Mouse (Mus musculus) cortical plate, adult 2 months (tissue): Measurements from ENCODE around the gene Tmem121. TPM values are rescaled to one million over a fixed set of nuclear protein-coding genes. Genes with fewer than 3 reads are reported as not detected.

Experiments
- H3K27ac ChIP-seq: fragments of 200-500 bp; 2 replicates; pipeline ENCODE4 v1.5.1; 2012; ENCODE audit warnings: low read length, control low read depth, inconsistent platforms; ENCODE audit not compliant: insufficient read depth
- H3K4me1 ChIP-seq: fragments of 200-500 bp; 2 replicates; pipeline ENCODE4 v1.6.1; 2011; ENCODE audit warnings: low read length; ENCODE audit not compliant: control insufficient read depth, insufficient read depth
- H3K4me3 ChIP-seq: fragments of 200-500 bp; 2 replicates; pipeline ENCODE4 v1.5.1; 2011; ENCODE audit warnings: mild to moderate bottlenecking, low read length, control low read depth; ENCODE audit not compliant: insufficient read depth
- CTCF ChIP-seq: fragments of 200-500 bp; IDR thresholded peaks from 2 replicates; pipeline ENCODE4 v1.5.1; 2011; ENCODE audit warnings: mild to moderate bottlenecking, control low read depth, low read length; ENCODE audit not compliant: insufficient read depth; ENCODE audit errors: extremely low read depth
- POLR2A ChIP-seq: fragments of 200-500 bp; IDR thresholded peaks from 2 replicates; pipeline ENCODE4 v1.6.1; 2011; ENCODE audit warnings: mild to moderate bottlenecking, low read length, control low read depth; ENCODE audit not compliant: insufficient read depth; ENCODE audit errors: extremely low read depth
- polyA plus RNA-seq: library from polyadenylated mRNA; depleted of rRNA; stranded (reverse); fragments of >200 nt; gene quantifications from 2 replicates; pipeline ENCODE4 v1.2.3, GENCODE M21; 2012

The Tmem121 gene
- polyA plus RNA-seq, 1 experiment: 40.7 TPM

DNA sequence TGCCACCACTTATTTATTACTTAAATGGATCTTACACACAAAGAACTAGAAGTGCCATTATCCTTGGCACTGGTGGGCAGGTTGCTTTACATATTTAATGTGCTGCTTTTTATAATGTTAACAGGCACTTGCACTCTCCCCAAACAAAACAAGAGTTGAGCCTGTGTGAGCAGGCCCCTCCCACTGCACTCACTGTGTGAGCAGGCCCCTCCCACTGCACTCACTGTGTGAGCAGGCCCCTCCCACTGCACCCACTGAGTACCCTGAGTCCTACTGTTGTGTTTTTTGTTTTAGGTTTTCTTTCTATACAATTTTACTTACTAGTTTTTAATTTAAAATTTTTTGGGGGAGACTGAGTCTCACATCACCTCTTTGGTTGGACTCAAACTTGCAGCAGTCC, 16.3 kb downstream of the Tmem121 start:
- Histone ChIP-seq H3K27ac (no peak overlapping the region), H3K4me1 (no peaks in the 10 kb centered on the region), H3K4me3 (no peak overlapping the region)
- TF ChIP-seq CTCF (no peak), POLR2A (no peak)

DNA sequence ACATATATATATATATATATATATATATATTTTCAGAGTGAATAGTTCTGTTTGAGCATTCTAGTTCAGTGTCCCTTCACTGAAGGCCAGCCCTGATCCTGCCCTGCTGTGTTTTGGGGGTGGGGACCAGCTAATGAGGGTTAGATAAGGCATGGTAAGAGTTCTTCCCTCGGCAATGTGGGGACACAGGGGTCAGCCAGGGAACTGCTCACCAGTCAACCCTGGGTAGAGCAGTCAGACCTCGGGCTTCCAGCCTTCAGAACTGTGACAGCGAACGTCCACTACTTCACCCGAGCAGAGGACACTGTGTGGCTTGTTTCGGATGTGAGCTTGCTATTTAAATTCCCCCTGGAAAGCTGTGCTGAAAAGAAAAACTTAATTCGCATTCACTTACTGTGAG, 17.8 kb downstream of the Tmem121 start:
- Histone ChIP-seq H3K4me1 (no peaks in the 10 kb centered on the region), H3K4me3 (no peak overlapping the region), H3K27ac (no peak overlapping the region)
- no peak for TF ChIP-seq CTCF
- TF ChIP-seq POLR2A: no peak

DNA sequence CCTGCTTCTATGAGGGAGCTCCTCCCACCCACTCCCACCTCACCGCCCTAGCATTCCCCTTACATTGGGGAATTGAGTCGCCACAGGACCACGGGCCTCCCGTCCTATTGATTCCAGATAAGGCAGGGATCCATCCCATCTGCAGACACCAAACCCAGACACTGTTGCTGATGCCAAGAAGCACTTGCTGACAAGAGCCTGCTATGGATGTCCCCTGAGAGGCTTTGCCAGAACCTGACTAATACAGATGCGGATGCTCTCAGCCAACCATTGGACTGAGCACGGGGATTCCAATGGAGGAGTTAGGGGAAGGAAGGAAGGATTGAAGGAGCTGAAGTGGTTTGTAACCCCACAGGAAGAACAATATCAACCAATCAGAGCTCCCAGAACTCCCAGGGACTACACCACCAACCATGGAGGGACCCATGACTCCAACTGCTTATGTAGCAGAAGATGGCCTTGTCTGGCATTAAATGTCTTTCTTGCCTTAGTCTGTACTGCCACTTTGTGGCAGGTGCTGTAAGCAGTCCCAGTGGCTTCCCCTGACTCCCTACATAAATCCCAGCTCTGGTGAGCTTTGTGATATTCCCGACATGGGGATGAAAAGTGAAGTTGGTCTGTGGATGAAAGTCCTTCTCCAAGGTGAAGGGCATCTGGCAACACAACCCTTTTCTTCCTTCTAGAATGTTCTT, 19.7 kb downstream of the Tmem121 start:
- H3K4me1 ChIP-seq: no peaks in the 10 kb centered on the region
- TF ChIP-seq CTCF (peak; percentile 40; the same call in 1 of the 2 replicates), POLR2A (no peak)

DNA sequence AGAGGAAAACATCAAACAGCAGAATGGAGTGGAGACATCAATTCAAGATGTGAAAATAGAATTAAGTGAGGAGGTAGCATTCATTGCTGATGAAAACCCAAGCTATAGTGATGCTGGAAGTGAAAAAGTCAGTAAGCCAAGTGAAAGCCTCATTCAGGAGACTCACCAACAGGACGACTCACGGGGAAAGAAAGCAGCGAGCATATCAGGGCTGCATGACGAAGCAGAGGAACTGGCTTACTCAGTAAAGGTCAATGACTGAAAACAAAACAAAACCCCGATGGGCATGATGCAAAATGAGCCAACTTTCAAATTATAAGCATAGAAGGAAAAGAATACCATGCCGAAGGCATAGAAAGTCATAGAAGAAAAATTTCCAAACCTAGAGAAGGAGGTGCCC, 22.0 kb downstream of the Tmem121 start:
- H3K4me1 ChIP-seq: no peaks in the 10 kb centered on the region
- H3K27ac ChIP-seq: no peak overlapping the region
- no peak overlapping the region for H3K4me3 ChIP-seq
- TF ChIP-seq POLR2A: no peak
- no peak for TF ChIP-seq CTCF

More for the DNA sequence above, 19.7 kb downstream of the Tmem121 start:
- Histone ChIP-seq H3K27ac (no peak overlapping the region), H3K4me3 (no peak overlapping the region)

DNA sequence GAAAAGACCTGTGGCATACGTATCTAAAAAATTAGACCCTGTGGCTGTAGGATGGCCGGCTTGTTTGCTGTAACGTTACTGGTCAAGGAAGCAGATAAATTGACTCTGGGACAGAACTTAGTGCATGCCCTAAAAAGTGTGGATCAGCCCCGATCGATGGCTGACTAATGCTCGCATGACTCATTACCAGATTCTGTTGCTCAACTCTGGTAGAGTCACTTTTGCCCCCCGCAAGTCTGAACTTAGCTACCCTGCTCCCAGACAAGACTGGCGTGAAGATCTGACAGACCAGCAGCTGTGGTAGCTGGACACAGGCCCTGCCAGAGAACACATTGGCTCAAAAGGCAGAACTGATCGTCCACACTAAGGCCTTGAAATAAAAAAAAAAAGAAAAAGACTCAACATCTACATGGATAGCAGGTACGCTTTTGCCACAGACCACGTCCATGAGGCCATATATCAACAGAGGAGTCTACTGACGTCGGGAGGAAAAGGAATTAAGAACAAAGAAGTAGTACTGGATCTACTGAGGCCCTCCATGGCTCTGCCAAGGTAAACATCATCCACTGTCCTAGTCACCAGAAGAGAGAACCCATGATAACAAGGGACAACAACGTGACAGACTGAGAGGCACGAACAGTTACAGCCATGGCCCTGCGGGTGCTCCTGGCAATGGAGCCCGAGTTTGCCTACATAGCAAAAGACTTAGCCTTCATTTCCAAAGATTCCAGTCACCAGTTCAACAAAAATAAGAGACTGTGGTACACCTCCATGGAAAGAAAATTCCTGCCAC, 25.1 kb downstream of the Tmem121 start:
- H3K4me1 ChIP-seq: no peaks in the 10 kb centered on the region
- no peak for TF ChIP-seq POLR2A
- no peak for TF ChIP-seq CTCF
- H3K4me3 ChIP-seq: no peak overlapping the region
- no peak overlapping the region for H3K27ac ChIP-seq

DNA sequence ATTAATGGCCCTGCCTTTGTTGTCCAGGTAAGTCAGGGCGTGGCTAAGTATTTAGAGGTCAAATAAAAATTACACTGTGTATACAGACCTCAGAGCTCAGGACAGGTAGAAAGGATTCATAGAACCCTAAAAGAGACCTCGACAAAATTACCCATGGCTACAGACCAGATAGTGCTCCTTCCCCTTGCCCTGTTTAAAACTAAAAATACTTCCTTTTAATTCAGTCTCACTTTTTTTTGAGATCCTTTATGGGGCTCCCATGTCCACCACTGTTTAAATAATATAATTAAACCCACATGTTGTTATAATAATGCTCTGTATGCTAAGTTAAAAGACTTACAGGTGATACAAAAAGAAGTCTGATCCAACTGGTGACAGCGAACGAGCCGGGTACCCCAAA, 26.0 kb downstream of the Tmem121 start:
- Histone ChIP-seq H3K4me3 (no peak overlapping the region), H3K27ac (no peak overlapping the region), H3K4me1 (no peaks in the 10 kb centered on the region)
- no peak for TF ChIP-seq POLR2A
- no peak for TF ChIP-seq CTCF

DNA sequence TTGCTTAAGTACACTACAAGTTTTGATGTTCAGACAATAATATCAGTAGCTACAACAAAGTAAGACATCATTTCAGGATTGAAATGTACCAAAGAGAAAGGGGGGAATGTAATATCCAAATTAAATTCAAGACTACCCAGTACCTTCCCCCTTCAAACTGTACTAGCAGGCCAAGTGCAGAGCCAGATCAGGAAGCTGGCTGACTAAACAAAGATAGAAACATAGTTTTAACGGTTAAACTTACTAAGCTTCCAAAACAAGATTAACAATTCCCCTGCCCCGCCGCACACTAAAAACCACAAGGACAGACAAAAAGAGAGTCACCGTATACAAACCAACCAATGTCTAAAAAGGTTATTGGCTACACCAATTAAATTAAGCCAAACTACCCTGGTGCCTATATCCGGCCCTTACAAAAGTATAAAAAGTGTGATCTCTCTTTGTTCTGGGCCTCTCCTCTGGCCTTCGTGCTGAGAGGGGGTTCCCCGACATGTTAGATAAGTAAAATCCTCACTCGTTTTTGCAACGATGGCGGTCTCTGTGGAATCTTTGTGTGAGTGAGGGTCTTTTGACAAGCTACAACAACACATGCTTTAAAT, 26.7 kb downstream of the Tmem121 start:
- Histone ChIP-seq H3K4me3 (no peak overlapping the region), H3K4me1 (no peaks in the 10 kb centered on the region), H3K27ac (no peak overlapping the region)
- TF ChIP-seq CTCF (no peak), POLR2A (no peak)

DNA sequence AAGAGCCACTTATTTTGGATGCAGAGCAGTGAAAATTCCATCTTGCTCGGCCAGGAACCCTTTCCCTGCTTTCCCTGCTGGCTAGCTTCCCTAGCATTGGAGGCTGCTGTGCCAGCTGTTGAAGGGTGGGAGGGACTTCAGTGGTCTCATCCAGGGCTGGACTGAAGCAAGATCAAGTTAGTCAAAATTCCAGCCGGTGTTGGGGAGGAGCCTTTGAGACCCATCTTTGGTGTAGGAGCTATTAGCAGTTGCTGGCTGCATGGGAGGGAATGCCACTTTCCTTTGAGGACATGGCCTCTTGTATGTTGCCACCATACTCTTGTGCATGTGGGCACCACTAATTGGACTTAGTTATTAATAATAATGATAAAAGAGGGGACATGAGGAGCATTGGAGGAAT, 27.5 kb downstream of the Tmem121 start:
- H3K4me1 ChIP-seq: no peaks in the 10 kb centered on the region
- H3K27ac ChIP-seq: no peak overlapping the region
- no peak overlapping the region for H3K4me3 ChIP-seq
- TF ChIP-seq POLR2A (no peak), CTCF (no peak)

DNA sequence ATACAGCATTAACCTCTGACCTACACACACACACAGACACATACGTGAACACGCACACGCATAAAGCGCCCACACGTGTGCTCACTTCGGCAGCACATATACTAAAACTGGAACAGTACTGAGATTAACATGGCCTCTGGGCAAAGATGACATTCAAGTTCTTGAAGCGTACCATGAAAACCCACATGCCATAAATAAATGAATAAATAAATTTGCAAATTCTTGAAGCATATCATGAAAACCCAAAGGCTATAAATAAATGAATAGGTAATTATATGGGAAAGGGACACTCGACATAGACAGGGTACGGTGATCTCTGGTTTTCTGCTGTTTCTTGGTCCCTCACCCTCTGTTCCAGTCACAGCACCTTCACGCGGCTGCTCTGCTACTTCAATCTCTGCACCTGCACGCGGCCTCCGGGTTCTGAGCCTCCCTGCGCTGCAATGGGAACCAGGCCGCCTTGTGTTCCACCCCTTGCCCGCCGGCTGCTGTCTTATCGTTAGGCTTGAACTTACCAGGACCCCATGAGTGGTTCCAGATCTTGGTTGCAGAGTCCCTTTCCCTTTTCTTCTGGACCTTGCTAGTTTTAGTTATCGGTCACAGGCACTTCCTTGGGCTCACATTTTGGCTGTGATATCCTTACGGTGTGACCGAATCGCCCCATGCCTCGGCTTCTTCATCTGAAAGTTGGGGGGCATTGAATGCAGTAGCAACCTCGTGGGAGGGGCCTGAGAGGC, 28.5 kb downstream of the Tmem121 start:
- Histone ChIP-seq H3K4me1 (no peaks in the 10 kb centered on the region), H3K4me3 (no peak overlapping the region), H3K27ac (no peak overlapping the region)
- TF ChIP-seq CTCF: no peak
- no peak for TF ChIP-seq POLR2A
